ENCODE assay signal across 24 mouse cellular contexts in genomic region chr7:66532596-66532995, GRCm38 (mm10).
"Had no signal": no experiment of that assay in that cellular context is flagged by ENCODE, and none has a peak within 500 bp of the region (broad histone marks: within the 10 kb centered on the region; RNA-seq: fewer than 3 reads in every experiment).

No protein-coding gene starts in this region.

- DNase-seq: kidney, adult 8-10 months; kidney, postnatal 10 days; kidney, postnatal 36 days; layer of hippocampus, postnatal 36 days; liver; lung, adult 18-20 months; lung, postnatal 10 days; lung, postnatal 36 days; retina, postnatal 1 day; right cerebral cortex, postnatal 25 days; spleen, adult 18-20 months; thymus, postnatal 25 days had no signal

- H3K4me2 ChIP-seq: kidney, embryonic 15.5 days; limb, embryonic 13.5 days; liver, embryonic 12.5 days; liver, embryonic 15.5 days; lung, embryonic 15.5 days; midbrain, embryonic 13.5 days; neural tube, embryonic 13.5 days; stomach, embryonic 15.5 days had no signal

- H3K36me3 ChIP-seq: kidney, embryonic 15.5 days; limb, embryonic 10.5 days; limb, embryonic 13.5 days; liver, embryonic 12.5 days; liver, embryonic 15.5 days; lung, embryonic 15.5 days; midbrain, embryonic 13.5 days; neural tube, embryonic 13.5 days; stomach, embryonic 15.5 days had no signal

- H3K27me3 ChIP-seq: kidney, embryonic 15.5 days; limb, embryonic 13.5 days; liver, embryonic 12.5 days; liver, embryonic 15.5 days; lung, embryonic 15.5 days; midbrain, embryonic 13.5 days; neural tube, embryonic 13.5 days; stomach, embryonic 15.5 days had no signal

- ATAC-seq: intestine, postnatal 0 days; liver, embryonic 12.5 days; midbrain, embryonic 13.5 days had no signal

- H3K9ac ChIP-seq: kidney, embryonic 15.5 days; limb, embryonic 13.5 days; liver, embryonic 12.5 days; liver, embryonic 15.5 days; lung, embryonic 15.5 days; midbrain, embryonic 13.5 days; neural tube, embryonic 13.5 days; stomach, embryonic 15.5 days had no signal

- H3K9me3 ChIP-seq: kidney, embryonic 15.5 days; limb, embryonic 10.5 days; limb, embryonic 13.5 days; liver, embryonic 12.5 days; liver, embryonic 15.5 days; lung, embryonic 15.5 days; midbrain, embryonic 13.5 days; neural tube, embryonic 13.5 days; stomach, embryonic 15.5 days had no signal

- H3K4me1 ChIP-seq: liver, embryonic 12.5 days; liver, embryonic 15.5 days; megakaryocyte, embryonic 14.5 days; midbrain, embryonic 13.5 days; neural tube, embryonic 13.5 days; stomach, embryonic 15.5 days had no signal

- H3K27ac ChIP-seq: kidney, embryonic 15.5 days; limb, embryonic 10.5 days; limb, embryonic 13.5 days; liver, embryonic 12.5 days; liver, embryonic 15.5 days; lung, embryonic 15.5 days; midbrain, embryonic 13.5 days; neural tube, embryonic 13.5 days; stomach, embryonic 15.5 days had no signal

- H3K4me3 ChIP-seq: kidney, embryonic 15.5 days; limb, embryonic 10.5 days; limb, embryonic 13.5 days; liver, embryonic 12.5 days; liver, embryonic 15.5 days; lung, embryonic 15.5 days; megakaryocyte, embryonic 14.5 days; midbrain, embryonic 13.5 days; myocyte; neural tube, embryonic 13.5 days; stomach, embryonic 15.5 days had no signal
